Mouse (Mus musculus): Measurements from ENCODE around the gene Cacna1s. TPM values are rescaled to one million over a fixed set of nuclear protein-coding genes. Genes with fewer than 3 reads are reported as not detected.
A peak's percentile ranks its signal among the peaks of the same experiment; 100 is the strongest.

Cacna1s gene
- total RNA-seq, 1 experiment from 2014 or later: 0.26 TPM

- DNase-seq: peak; percentile 39
These were observed 85.8 kb downstream of the Cacna1s start for GRCm38 (mm10) chr1:136138191-136138830.

GRCm38 (mm10) chr1:136139990-136140640, 87.6 kb downstream of the Cacna1s start:
- DNase-seq: peak; percentile 89

DNA sequence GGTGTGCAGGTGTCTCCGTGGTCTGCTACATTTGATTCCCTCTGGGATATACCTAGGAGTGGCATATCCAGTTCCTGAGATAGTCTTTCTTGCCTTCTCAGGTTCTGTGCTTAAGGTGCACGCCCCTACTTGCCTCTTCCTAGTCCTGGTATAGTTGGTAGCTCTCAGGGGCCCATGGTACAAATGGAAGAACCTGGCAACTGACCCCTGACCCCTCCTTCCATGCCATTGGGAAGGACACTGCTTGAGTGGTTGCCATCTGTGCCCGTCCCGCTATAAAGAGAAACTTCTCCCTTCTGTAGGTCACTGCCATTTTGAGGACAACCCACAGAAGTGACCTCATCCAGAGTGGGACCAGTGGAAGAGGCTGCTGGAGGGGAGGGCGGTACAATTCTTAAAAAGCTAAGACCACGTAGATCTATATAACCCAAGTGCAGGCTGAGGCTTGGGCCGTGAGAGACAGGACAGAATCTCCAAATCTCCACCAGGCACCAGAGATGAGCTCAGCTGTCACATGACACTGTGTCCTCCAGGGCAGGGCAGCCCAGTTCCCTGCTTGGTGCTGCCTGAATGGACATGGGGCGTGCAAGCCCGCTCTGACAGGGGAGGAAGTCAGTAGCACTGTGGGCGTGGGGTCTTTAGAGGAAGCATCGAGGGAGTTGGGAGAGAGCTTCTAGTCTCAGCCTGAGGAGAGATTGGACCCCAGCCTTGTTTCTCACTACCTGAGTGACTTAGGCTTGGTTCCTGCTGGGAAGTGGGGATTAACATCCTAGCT, 88.8 kb downstream of the Cacna1s start:
- DNase-seq: no peak

GRCm38 (mm10) chr1:136142336-136142735, 89.8 kb downstream of the Cacna1s start:
- no peak for DNase-seq

DNA sequence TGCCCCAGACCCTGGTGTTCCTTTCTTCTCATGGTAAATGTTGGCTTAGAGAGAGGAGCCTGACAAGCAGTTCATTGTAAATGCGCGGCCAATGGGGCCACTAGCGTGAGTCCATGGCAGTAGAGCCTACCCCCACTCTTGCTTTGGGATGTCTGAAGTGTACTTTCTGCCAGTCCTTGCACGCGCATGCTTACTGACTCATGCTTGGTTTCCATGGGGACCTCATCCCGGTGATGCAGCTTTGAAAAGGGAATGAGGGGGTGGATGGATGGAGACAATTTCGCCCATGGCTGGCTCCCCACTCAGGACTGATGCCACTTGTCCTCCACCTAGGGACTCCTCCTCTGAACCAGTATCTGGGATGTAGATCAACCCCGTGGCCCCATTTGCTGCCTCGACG, 91.0 kb downstream of the Cacna1s start:
- DNase-seq: no peak

DNA sequence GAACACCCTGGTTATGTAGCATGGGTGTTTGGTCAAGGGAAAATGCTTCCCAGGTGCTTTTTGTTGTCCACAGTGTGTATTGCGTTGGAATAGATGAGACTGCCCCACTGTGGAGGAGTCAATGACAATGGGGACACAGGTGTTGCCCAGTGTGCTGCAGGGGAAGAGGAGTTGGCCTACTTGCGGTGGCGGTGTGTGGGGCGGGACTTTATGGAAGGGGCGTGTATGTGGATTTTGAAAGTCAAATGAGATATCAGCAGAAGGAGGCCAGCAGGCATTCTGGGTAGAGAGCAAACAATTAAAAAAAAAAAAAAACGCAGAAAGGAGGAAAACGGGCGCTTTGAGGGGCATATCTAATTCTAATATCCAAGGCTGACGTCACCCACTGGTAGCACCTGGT, 97.2 kb downstream of the Cacna1s start:
- DNase-seq: no peak

- DNase-seq: no peak
These were observed 98.8 kb downstream of the Cacna1s start for GRCm38 (mm10) chr1:136151371-136151770.

- DNase-seq: no peak
These were observed 103.8 kb downstream of the Cacna1s start for GRCm38 (mm10) chr1:136156304-136156703.

GRCm38 (mm10) chr1:136156951-136157350, 104.4 kb downstream of the Cacna1s start:
- DNase-seq: no peak

DNA sequence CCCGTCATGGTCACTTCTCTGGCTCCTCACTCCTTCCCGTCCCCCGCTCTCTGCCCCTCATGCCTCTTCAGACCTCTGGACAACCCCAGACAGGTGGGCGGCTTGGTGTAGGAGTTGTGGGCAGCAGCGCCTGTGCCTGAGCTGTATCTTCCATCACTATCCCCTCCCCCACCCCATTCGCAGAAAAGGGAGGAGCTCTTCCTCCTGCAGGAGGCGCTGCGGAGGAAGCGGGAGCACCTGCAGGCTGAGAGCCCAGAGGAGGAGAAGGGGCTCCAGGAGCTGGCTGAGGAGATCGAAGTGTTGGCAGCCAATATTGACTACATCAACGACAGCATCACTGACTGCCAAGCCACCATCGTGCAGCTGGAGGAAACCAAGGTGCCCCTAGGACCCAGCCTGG, 107.3 kb downstream of the Cacna1s start:
- no peak for DNase-seq

- no peak for DNase-seq
These were observed 107.7 kb downstream of the Cacna1s start for GRCm38 (mm10) chr1:136160297-136160696.

DNA sequence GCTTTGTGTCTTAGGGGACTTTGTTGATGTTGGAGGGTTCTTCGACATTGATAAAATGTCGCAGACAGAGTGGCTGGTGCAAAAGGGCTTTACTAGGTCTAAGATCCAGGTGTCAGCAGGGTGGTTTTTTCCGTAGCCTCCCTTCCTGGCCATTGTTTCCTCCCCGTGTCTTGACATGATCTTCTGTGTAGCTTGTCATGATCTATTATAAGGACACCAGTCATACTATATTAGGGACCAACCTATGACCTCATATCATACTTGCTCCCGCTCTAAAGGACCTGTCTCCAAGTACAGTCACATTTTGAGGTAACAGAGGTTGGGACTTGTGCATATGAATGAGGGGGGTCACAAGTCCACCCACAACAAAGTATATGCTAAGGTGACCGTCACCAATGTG, 108.4 kb downstream of the Cacna1s start:
- DNase-seq: no peak

- no peak for DNase-seq
These were observed 108.9 kb downstream of the Cacna1s start for GRCm38 (mm10) chr1:136161333-136161921.

GRCm38 (mm10) chr1:136165436-136165835, 112.9 kb downstream of the Cacna1s start:
- no peak for DNase-seq

DNA sequence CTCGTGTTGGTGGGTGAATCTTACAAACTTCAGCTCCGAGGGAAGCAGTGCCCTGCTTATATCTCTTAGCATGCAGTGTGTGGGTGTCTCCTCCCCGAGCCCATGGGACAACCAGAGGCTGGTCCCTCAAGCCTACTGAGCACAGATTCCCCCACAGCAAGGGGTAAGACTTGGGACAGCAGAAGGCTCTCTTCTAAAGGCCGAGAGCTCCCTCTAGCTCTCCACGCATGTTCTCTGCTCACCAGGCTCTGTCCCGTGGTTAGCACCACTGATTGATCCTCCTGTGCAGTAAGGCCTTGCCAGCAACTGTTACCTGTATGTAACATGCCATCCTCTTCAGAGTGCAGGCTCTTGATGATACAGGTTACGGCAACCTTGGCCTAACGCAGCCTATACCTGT, 115.1 kb downstream of the Cacna1s start:
- peak; percentile 34 for DNase-seq

Other genes starting within 250 kb of the Cacna1s start
- 0.45 TPM in 1 of 2 replicates, not detected in the other for gene Lad1, start 234.2 kb upstream of the Cacna1s start, total RNA-seq (2021)
- gene Tnnt2, start 216.4 kb upstream of the Cacna1s start, total RNA-seq (2021): 1.3 and 2.6 TPM in 2 replicates
- not detected in 2 replicates for gene Pkp1, start 133.5 kb upstream of the Cacna1s start, total RNA-seq (2021)
- gene Igfn1, start 46.4 kb upstream of the Cacna1s start, total RNA-seq (2021): 0.08 TPM in 1 of 2 replicates, not detected in the other
- 33.9 and 35.7 TPM in 2 replicates for gene Tmem9, start 44.6 kb upstream of the Cacna1s start, total RNA-seq (2021)
- gene Ascl5, start 1.9 kb upstream of the Cacna1s start, total RNA-seq (2021): not detected in 2 replicates
- gene Kif21b, start 78.6 kb downstream of the Cacna1s start, total RNA-seq (2021): 2.7 and 12.5 TPM in 2 replicates
- not detected in 2 replicates for gene Mroh3, start 160.1 kb downstream of the Cacna1s start, total RNA-seq (2021)
- not detected in 2 replicates for gene Inava, start 181.5 kb downstream of the Cacna1s start, total RNA-seq (2021)
- 0.34 TPM in 1 of 2 replicates, not detected in the other for gene Gpr25, start 208.1 kb downstream of the Cacna1s start, total RNA-seq (2021)